In genomic region chr17:62330226-62330625, GRCm38 (mm10) we compare ENCODE assay signal across 19 mouse cellular contexts.
"Had no signal": no experiment of that assay in that cellular context is flagged by ENCODE, and none has a peak within 500 bp of the region (broad histone marks: within the 10 kb centered on the region; RNA-seq: fewer than 3 reads in every experiment).

No protein-coding gene starts in this region.

- H3K4me3 ChIP-seq: limb, embryonic 12.5 days; limb, embryonic 15.5 days; midbrain, embryonic 12.5 days; midbrain, embryonic 15.5 days; neural tube, embryonic 12.5 days; neural tube, embryonic 15.5 days had no signal

- H3K9ac ChIP-seq: limb, embryonic 12.5 days; limb, embryonic 15.5 days; liver, embryonic 14.5 days; liver, postnatal 0 days; lung, embryonic 14.5 days; midbrain, embryonic 12.5 days; midbrain, embryonic 15.5 days; neural tube, embryonic 12.5 days; neural tube, embryonic 15.5 days had no signal

- H3K4me1 ChIP-seq: limb, embryonic 12.5 days; limb, embryonic 15.5 days; midbrain, embryonic 12.5 days; midbrain, embryonic 15.5 days; neural tube, embryonic 12.5 days; neural tube, embryonic 15.5 days had no signal

- H3K27ac ChIP-seq: limb, embryonic 12.5 days; limb, embryonic 15.5 days; liver, embryonic 14.5 days; macrophage; midbrain, embryonic 12.5 days; midbrain, embryonic 15.5 days; neural tube, embryonic 12.5 days; neural tube, embryonic 15.5 days had no signal

- H3K9me3 ChIP-seq: limb, embryonic 12.5 days; limb, embryonic 15.5 days; midbrain, embryonic 12.5 days; midbrain, embryonic 15.5 days; neural tube, embryonic 12.5 days; neural tube, embryonic 15.5 days had no signal

- H3K36me3 ChIP-seq: limb, embryonic 12.5 days; limb, embryonic 15.5 days; midbrain, embryonic 12.5 days; midbrain, embryonic 15.5 days; neural tube, embryonic 12.5 days; neural tube, embryonic 15.5 days had no signal

- H3K4me2 ChIP-seq: limb, embryonic 12.5 days; limb, embryonic 15.5 days; liver, embryonic 11.5 days; lung, embryonic 14.5 days; midbrain, embryonic 12.5 days; midbrain, embryonic 15.5 days; neural tube, embryonic 12.5 days; neural tube, embryonic 15.5 days had no signal

- ATAC-seq: liver, postnatal 0 days; lung, postnatal 0 days; midbrain, embryonic 15.5 days had no signal

- DNase-seq: kidney, adult 18-20 months; kidney, adult 9 months; kidney, postnatal 14 days; kidney, postnatal 4 days; layer of hippocampus, postnatal 36 days; liver, postnatal 0 days; lung, embryonic 14.5 days; thymus, adult 2 months; thymus, postnatal 25 days had no signal

- H3K27me3 ChIP-seq: limb, embryonic 12.5 days; limb, embryonic 15.5 days; midbrain, embryonic 12.5 days; midbrain, embryonic 15.5 days; neural tube, embryonic 12.5 days; neural tube, embryonic 15.5 days had no signal
